Mouse (Mus musculus): Measurements from ENCODE around the gene Olfr196. TPM values are rescaled to one million over a fixed set of nuclear protein-coding genes. Genes with fewer than 3 reads are reported as not detected.

The Olfr196 gene
- polyA plus RNA-seq (2014; fragmentation: Illumina TruSeq; extraction: RNeasy Lipid Tissue Mini Kit (QIAGEN cat#74804); ENCODE audit: low replicate concordance): not detected

GRCm38 (mm10) chr16:59170354-59170753 is at the start of gene Olfr196:
Gene Olfr196 (minus strand): TSS chr16:59170454.

GRCm38 (mm10) chr16:59219667-59220066 is 49.4 kb upstream of the Olfr196 start, which contains the start of gene Olfr199:
Gene Olfr199 (minus strand): TSS chr16:59219767.

GRCm38 (mm10) chr16:59203433-59203832 is 33.2 kb upstream of the Olfr196 start, which contains the start of gene Olfr198:
Gene Olfr198 (minus strand): TSS chr16:59203533.

GRCm38 (mm10) chr16:59146746-59147145 is 23.5 kb downstream of the Olfr196 start, which contains the start of gene Olfr195:
Gene Olfr195 (plus strand): TSS chr16:59147046.

GRCm38 (mm10) chr16:59120969-59121368 is 49.3 kb downstream of the Olfr196 start, which contains the start of gene Olfr194:
Gene Olfr194 (minus strand): TSS chr16:59121069.

Other genes with a start within 250 kb of the Olfr196 start
- gene Olfr181, start 241.7 kb downstream of the Olfr196 start, polyA plus RNA-seq (2014; fragmentation: Illumina TruSeq; extraction: RNeasy Lipid Tissue Mini Kit (QIAGEN cat#74804); ENCODE audit: low replicate concordance): not detected
- not detected for gene Olfr180, start 241.1 kb downstream of the Olfr196 start, polyA plus RNA-seq (2014; fragmentation: Illumina TruSeq; extraction: RNeasy Lipid Tissue Mini Kit (QIAGEN cat#74804); ENCODE audit: low replicate concordance)
- not detected for gene Olfr183, start 175.1 kb downstream of the Olfr196 start, polyA plus RNA-seq (2014; fragmentation: Illumina TruSeq; extraction: RNeasy Lipid Tissue Mini Kit (QIAGEN cat#74804); ENCODE audit: low replicate concordance)
- not detected for gene Olfr186, start 140.2 kb downstream of the Olfr196 start, polyA plus RNA-seq (2014; fragmentation: Illumina TruSeq; extraction: RNeasy Lipid Tissue Mini Kit (QIAGEN cat#74804); ENCODE audit: low replicate concordance)
- not detected for gene Olfr187, start 130.7 kb downstream of the Olfr196 start, polyA plus RNA-seq (2014; fragmentation: Illumina TruSeq; extraction: RNeasy Lipid Tissue Mini Kit (QIAGEN cat#74804); ENCODE audit: low replicate concordance)
- gene Olfr190, start 92.4 kb downstream of the Olfr196 start, polyA plus RNA-seq (2014; fragmentation: Illumina TruSeq; extraction: RNeasy Lipid Tissue Mini Kit (QIAGEN cat#74804); ENCODE audit: low replicate concordance): not detected
- not detected for gene Olfr191, start 80.6 kb downstream of the Olfr196 start, polyA plus RNA-seq (2014; fragmentation: Illumina TruSeq; extraction: RNeasy Lipid Tissue Mini Kit (QIAGEN cat#74804); ENCODE audit: low replicate concordance)
- not detected for gene Olfr193, start 58.6 kb downstream of the Olfr196 start, polyA plus RNA-seq (2014; fragmentation: Illumina TruSeq; extraction: RNeasy Lipid Tissue Mini Kit (QIAGEN cat#74804); ENCODE audit: low replicate concordance)
- not detected for gene Olfr194, start 49.4 kb downstream of the Olfr196 start, polyA plus RNA-seq (2014; fragmentation: Illumina TruSeq; extraction: RNeasy Lipid Tissue Mini Kit (QIAGEN cat#74804); ENCODE audit: low replicate concordance)
- gene Olfr195, start 23.4 kb downstream of the Olfr196 start, polyA plus RNA-seq (2014; fragmentation: Illumina TruSeq; extraction: RNeasy Lipid Tissue Mini Kit (QIAGEN cat#74804); ENCODE audit: low replicate concordance): not detected
- not detected for gene Olfr198, start 33.1 kb upstream of the Olfr196 start, polyA plus RNA-seq (2014; fragmentation: Illumina TruSeq; extraction: RNeasy Lipid Tissue Mini Kit (QIAGEN cat#74804); ENCODE audit: low replicate concordance)
- gene Olfr199, start 49.3 kb upstream of the Olfr196 start, polyA plus RNA-seq (2014; fragmentation: Illumina TruSeq; extraction: RNeasy Lipid Tissue Mini Kit (QIAGEN cat#74804); ENCODE audit: low replicate concordance): not detected
- not detected for gene Olfr201, start 102.2 kb upstream of the Olfr196 start, polyA plus RNA-seq (2014; fragmentation: Illumina TruSeq; extraction: RNeasy Lipid Tissue Mini Kit (QIAGEN cat#74804); ENCODE audit: low replicate concordance)
- gene Olfr202, start 116.3 kb upstream of the Olfr196 start, polyA plus RNA-seq (2014; fragmentation: Illumina TruSeq; extraction: RNeasy Lipid Tissue Mini Kit (QIAGEN cat#74804); ENCODE audit: low replicate concordance): not detected
- gene Olfr203, start 128.4 kb upstream of the Olfr196 start, polyA plus RNA-seq (2014; fragmentation: Illumina TruSeq; extraction: RNeasy Lipid Tissue Mini Kit (QIAGEN cat#74804); ENCODE audit: low replicate concordance): not detected
- gene Olfr204, start 147.8 kb upstream of the Olfr196 start, polyA plus RNA-seq (2014; fragmentation: Illumina TruSeq; extraction: RNeasy Lipid Tissue Mini Kit (QIAGEN cat#74804); ENCODE audit: low replicate concordance): not detected
- not detected for gene Olfr205, start 160.7 kb upstream of the Olfr196 start, polyA plus RNA-seq (2014; fragmentation: Illumina TruSeq; extraction: RNeasy Lipid Tissue Mini Kit (QIAGEN cat#74804); ENCODE audit: low replicate concordance)
- not detected for gene Olfr206, start 178.8 kb upstream of the Olfr196 start, polyA plus RNA-seq (2014; fragmentation: Illumina TruSeq; extraction: RNeasy Lipid Tissue Mini Kit (QIAGEN cat#74804); ENCODE audit: low replicate concordance)
- not detected for gene Olfr209, start 193.5 kb upstream of the Olfr196 start, polyA plus RNA-seq (2014; fragmentation: Illumina TruSeq; extraction: RNeasy Lipid Tissue Mini Kit (QIAGEN cat#74804); ENCODE audit: low replicate concordance)
- gene Gabrr3, start 236.9 kb upstream of the Olfr196 start, polyA plus RNA-seq (2014; fragmentation: Illumina TruSeq; extraction: RNeasy Lipid Tissue Mini Kit (QIAGEN cat#74804); ENCODE audit: low replicate concordance): not detected

Measured in small intestine, adult 10 weeks (tissue).